Mouse (Mus musculus) stomach, postnatal 0 days (tissue): Measurements from ENCODE around the gene Dnaaf1.

Experiments
- CTCF ChIP-seq: IDR thresholded peaks from 2 replicates; pipeline ENCODE4 v1.5.1; 2016; ENCODE audit warnings: antibody characterized with exemption, low read depth, mild to moderate bottlenecking, moderate library complexity
- EP300 ChIP-seq: optimal IDR thresholded peaks from 2 replicates; pipeline ENCODE3; 2016; ENCODE audit warnings: antibody characterized with exemption

GRCm38 (mm10) chr8:119630841-119631240 is 55.8 kb downstream of the Dnaaf1 start:
- no peak for TF ChIP-seq CTCF
- TF ChIP-seq EP300, result no peak
